Mouse (Mus musculus) layer of hippocampus, adult 9-11 months (tissue): ENCODE results near the gene 6720489N17Rik.
"Not testable (repeated sequence)": the region's sequence is repeated elsewhere in the genome, so short reads cannot be mapped to it uniquely, and the experiment has no call there.

Experiments used
- DNase-seq: peaks from one replicate; pipeline ENCODE4 v3.0.0; 2022

The 6720489N17Rik gene

GRCm38 (mm10) chr13:62623577-62624276 is at the start of gene 6720489N17Rik:
6720489N17Rik (minus strand) TSS chr13:62624182.
- DNase-seq: peak; percentile 85

GRCm38 (mm10) chr13:62653369-62653743 is 29.4 kb upstream of the 6720489N17Rik start:
- DNase-seq: no peak

DNA sequence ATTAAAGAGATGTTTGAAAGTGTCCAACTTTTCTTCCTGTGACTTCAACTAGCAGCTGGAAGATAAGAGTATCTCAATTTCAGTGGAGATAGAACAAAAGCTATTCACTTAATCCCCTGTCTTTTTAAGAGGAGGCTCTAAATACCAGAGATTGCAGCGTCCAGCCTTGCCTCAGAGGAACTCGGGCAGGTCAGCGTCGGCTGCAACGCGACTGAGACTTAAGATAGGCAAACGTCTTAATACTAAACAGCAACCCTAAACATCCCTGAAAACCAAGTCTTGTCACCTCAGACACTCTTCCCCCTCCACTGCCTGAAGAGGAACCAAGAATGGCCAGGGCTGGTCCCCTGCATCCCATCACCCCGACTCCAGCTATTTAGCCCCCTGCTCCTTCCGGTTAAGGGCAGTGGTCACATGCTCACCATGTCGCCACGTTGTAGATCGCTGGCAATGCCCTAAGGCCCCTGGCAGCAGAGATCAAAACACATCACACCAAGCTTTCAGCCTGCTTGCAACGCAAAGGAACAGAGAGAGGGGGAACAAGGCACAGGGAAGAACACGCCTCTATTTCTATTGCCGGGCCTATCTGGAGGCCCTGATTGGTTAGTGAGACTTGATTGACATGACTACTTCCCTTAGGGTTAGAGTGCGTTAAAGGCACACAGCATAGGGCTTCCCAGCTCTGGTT is 28.8 kb upstream of the 6720489N17Rik start:
- DNase-seq: peak; percentile 82

GRCm38 (mm10) chr13:62627071-62627470 is 3.1 kb upstream of the 6720489N17Rik start:
- not testable (repeated sequence) for DNase-seq

DNA sequence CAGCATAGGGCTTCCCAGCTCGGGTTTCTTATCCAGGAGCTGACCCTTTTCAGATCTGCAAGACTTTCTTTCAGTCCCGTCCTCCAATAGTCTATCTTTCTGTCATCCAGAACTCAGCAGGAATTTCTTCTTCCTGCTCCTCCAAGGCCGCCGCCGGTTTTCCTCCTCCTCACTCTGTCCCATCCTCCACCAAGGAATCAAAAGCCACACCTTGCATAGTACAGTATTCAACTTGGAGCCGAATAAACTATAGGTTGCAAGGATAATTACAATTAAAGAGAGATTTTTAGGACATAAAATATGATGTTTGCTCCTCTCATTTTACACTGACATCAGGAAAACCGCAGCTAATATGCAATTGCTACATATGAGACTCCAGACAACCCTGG is 289 bp upstream of the 6720489N17Rik start:
- not testable (repeated sequence) for DNase-seq

- not testable (repeated sequence) for DNase-seq
Measured at GRCm38 (mm10) chr13:62617449-62617848, 6.5 kb downstream of the 6720489N17Rik start.

DNA sequence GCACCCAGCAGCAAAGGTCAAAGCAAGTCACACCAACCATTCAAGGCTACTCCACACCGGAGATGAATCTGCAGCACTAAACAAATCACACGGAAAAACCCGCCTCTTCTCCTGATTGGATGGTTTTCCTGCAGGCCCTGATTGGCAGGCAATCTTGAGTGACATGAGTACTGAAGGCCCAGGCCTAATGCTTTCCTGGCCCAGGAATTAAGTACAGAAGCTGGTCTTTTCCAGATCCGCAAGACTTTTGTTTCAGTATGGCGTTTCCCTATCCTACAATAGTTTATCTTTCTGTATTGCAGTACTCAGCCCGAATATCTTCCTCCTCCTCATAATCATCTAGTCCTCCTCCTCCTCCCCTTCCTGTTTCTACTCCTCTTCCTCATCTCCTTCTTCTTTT is 52.9 kb downstream of the 6720489N17Rik start, which contains the start of gene Zfp934:
Zfp934 (minus strand) TSS at position 101 of the 400 bp plus-strand sequence.
- DNase-seq: not testable (repeated sequence)

DNA sequence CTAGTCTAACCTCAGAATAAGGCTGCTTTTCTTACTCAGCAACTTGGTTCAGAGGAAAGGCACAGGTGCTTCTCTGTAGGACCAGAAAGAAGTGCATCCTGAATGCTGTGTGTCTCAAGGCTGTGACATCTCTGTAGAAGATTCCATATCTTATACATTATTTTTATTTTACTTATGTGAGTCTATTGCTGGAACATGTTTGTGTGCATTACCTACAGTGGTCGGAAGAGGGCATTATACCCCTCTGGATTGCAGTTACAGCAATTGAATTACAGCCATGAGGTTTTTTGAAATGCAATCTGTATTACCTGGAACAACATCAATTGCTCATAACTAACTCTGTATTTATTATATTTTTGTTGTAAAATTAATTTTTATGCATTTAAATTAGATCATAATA is 62.3 kb downstream of the 6720489N17Rik start:
- DNase-seq: not testable (repeated sequence)

DNA sequence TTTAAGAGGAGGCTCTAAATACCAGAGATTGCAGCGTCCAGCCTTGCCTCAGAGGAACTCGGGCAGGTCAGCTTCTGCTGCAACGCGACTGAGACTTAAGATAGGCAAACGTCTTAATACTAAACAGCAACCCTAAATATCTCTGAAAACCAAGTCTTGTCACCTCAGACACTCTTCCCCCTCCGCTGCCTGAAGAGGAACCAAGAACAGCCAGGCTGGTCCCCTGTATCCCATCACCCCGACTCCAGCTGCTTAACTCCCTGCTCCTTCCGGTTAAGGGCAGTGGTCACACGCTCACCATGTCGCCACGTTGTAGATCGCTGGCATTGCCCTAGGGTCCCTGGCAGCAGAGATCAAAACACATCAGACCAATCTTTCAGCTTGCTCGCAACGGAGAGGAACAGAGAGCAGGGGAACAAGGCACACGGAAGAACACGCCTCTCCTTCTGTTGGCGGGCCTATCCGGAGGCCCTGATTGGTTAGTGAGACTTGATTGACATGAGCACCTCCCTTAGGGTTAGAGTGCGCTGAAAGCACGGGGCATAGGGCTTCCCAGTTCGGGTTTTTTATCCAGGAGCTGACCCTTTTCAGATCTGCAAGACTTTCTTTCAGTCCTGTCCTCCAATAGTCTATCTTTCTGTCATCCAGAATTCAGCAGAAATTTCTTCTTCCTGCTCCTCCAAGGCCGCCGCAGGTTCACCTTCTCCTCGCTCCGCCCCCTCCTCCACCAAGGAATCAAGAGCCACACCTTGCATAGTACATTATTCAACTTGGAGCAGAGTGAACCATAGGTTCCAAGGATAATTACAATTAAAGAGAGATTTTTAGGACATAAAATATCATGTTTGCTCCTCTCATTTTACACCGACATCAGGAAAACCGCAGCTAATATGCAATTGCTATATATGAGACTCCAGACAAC is 65.5 kb downstream of the 6720489N17Rik start, which contains the start of gene Zfp935:
Zfp935 (minus strand) TSS at position 323 of the 922 bp plus-strand sequence.
- peak; percentile 83 for DNase-seq
